Mouse (Mus musculus): ENCODE data around the gene Adgrg7.

DNA sequence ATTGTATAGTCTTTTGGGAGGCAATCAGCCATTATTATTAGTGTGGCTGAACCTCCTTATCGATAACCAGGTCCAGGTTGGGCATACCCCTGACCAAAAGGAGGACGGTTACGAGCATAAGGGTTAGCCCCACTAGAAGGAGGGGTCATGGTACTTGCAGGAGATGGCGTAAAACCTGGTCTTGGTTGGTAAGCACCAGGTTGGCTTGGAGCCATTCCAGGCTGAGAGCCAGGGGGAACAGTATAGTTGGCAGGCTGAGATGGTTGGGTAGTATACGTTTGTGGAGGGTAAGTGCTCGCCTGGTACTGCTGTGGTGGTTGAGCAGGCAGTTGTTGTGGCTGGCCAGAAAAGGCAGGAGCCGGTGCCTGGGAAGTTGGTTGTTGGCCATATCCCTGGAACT lies 104.9 kb downstream of the Adgrg7 start:
- TF ChIP-seq MAFK (IDR thresholded peaks at IDR 0.05; ENCODE audit: insufficient read depth, low read depth, low read length): no peak
- TF ChIP-seq CHD2 (IDR thresholded peaks at IDR 0.05; ENCODE audit: low read depth, low read length): no peak
- TF ChIP-seq ZNF384 (IDR thresholded peaks at IDR 0.05; ENCODE audit: low read depth, low read length): no peak
- TF ChIP-seq ZC3H11A (IDR thresholded peaks at IDR 0.05; ENCODE audit: borderline replicate concordance, low read depth, low read length): no peak
- TF ChIP-seq HCFC1 (IDR thresholded peaks at IDR 0.05; ENCODE audit: borderline replicate concordance, insufficient read depth, low read length): no peak

Measured in ES-E14 (cell line).